Mouse (Mus musculus): ENCODE data around the gene Fxyd2. TPM values are rescaled to one million over a fixed set of nuclear protein-coding genes. Genes with fewer than 3 reads are reported as not detected.

Fxyd2 gene
- polyA plus RNA-seq, 1 experiment, result not detected

DNA sequence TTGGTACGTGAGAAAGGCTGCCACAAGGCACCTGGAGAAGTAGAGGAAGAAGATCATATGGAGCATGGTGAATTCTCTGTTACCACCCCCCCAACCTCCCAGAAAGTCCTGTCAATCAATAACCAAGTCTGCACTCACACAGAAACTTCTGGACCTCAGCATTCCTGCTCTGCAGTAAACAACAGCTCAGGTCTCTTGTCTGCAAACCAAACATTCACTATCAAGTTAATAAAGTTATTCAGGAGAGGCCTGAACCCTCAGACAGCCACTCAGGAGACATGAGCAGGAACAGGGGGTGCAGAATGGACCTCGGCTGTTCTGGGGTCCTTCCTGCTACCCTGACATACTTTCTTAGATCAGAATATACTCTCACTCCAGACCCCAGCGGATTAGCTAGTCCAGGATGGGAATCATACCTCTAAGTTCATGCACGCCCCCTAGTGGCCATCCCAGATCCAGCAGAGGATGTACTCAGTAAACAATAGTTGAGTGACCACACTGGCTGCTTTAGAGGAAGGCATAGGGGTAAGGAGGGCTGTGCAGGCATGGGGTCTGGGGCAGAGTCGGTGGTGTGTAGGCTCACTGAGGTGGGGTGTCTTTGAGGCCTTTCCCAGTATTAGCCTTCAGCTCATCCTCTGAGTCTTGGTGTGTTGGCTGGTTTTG, 14.1 kb downstream of the Fxyd2 start:
- no peak overlapping the region for H3K4me3 ChIP-seq (replicated peaks)
- TF ChIP-seq TAL1 (IDR thresholded peaks at IDR 0.05; ENCODE audit: low read length), result no peak
- no peak for TF ChIP-seq GATA1 (IDR thresholded peaks at IDR 0.05; ENCODE audit: low read length)
- H3K9me3 ChIP-seq (ENCODE audit: control insufficient read depth, low read length), result no peaks in the 10 kb centered on the region
- no peaks in the 10 kb centered on the region for H3K27me3 ChIP-seq (ENCODE audit: control insufficient read depth)
- H3K36me3 ChIP-seq (ENCODE audit: control insufficient read depth), result no peaks in the 10 kb centered on the region
- H3K4me1 ChIP-seq (ENCODE audit: control insufficient read depth), result no peaks in the 10 kb centered on the region

DNA sequence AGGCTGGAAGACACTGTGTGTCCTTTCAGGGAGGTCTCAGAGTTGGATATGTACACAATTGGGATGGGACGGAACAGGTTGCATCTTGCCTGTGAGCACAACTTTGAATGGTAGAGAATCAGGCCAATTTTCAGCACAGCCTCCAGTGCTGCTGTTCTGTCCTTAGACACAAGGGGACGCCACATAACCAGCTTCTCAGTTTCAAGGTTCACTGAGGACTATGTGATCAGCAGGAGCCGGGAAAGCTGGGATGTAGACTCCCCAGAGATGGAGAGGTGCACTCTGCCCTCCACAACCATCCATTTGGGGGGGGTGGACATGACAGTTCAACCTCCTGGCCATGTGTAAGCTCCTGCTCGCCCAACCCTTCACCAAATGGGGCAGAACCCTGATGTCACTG, 16.4 kb downstream of the Fxyd2 start:
- TF ChIP-seq GATA1 (IDR thresholded peaks at IDR 0.05; ENCODE audit: low read length), result no peak
- H3K4me1 ChIP-seq (ENCODE audit: control insufficient read depth), result no peaks in the 10 kb centered on the region
- H3K9me3 ChIP-seq (ENCODE audit: control insufficient read depth, low read length), result no peaks in the 10 kb centered on the region
- no peak overlapping the region for H3K4me3 ChIP-seq (replicated peaks)
- H3K27me3 ChIP-seq (ENCODE audit: control insufficient read depth), result no peaks in the 10 kb centered on the region
- H3K36me3 ChIP-seq (ENCODE audit: control insufficient read depth), result no peaks in the 10 kb centered on the region

DNA sequence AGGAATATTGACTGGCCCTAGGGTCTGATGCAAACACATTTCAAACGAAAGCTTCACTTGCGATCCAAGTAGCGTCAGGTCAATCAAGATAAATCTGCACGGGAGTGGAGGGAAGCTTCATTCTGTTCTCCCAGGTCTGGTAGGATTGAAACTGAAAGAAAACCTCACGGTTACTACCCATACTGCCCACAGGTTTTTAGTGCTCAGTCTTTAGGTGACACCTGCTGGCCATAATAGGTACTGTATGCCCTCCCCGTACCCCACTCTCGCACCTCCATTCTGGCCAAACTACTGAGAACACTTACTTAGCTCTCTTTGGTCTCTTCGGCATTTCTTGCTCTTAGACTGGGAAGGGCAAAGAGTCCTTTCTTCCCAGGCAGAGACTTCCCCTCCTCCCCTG, 17.8 kb downstream of the Fxyd2 start:
- no peaks in the 10 kb centered on the region for H3K4me1 ChIP-seq (ENCODE audit: control insufficient read depth)
- no peaks in the 10 kb centered on the region for H3K27me3 ChIP-seq (ENCODE audit: control insufficient read depth)
- H3K9me3 ChIP-seq (ENCODE audit: control insufficient read depth, low read length), result no peaks in the 10 kb centered on the region
- no peaks in the 10 kb centered on the region for H3K36me3 ChIP-seq (ENCODE audit: control insufficient read depth)
- H3K4me3 ChIP-seq (replicated peaks), result no peak overlapping the region
- TF ChIP-seq TAL1 (IDR thresholded peaks at IDR 0.05; ENCODE audit: low read length) (no peak), GATA1 (IDR thresholded peaks at IDR 0.05; ENCODE audit: low read length) (no peak)

DNA sequence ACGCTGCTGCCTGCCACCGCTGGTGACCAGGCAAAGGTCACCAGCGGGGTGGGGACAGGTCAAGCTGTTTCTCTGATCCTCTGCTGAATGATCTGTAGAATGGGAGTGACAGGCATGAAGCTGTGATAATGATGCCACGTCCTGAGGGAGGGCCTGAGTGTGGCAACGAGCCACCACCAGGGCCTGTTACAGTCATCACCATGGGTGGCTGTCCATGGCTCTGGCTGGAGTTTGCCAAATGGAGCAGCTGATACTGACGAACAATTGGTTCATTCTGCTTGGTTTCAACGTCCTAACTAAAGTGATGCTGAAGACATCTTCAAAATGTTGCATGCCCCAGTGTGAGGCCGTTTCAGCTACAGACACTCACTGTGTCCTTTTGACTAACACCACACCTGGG, 18.8 kb downstream of the Fxyd2 start:
- no peaks in the 10 kb centered on the region for H3K27me3 ChIP-seq (ENCODE audit: control insufficient read depth)
- H3K4me1 ChIP-seq (ENCODE audit: control insufficient read depth), result no peaks in the 10 kb centered on the region
- no peak for TF ChIP-seq GATA1 (IDR thresholded peaks at IDR 0.05; ENCODE audit: low read length)
- TF ChIP-seq TAL1 (IDR thresholded peaks at IDR 0.05; ENCODE audit: low read length), result no peak
- H3K9me3 ChIP-seq (ENCODE audit: control insufficient read depth, low read length), result no peaks in the 10 kb centered on the region
- H3K4me3 ChIP-seq (replicated peaks), result no peak overlapping the region
- H3K36me3 ChIP-seq (ENCODE audit: control insufficient read depth), result no peaks in the 10 kb centered on the region

DNA sequence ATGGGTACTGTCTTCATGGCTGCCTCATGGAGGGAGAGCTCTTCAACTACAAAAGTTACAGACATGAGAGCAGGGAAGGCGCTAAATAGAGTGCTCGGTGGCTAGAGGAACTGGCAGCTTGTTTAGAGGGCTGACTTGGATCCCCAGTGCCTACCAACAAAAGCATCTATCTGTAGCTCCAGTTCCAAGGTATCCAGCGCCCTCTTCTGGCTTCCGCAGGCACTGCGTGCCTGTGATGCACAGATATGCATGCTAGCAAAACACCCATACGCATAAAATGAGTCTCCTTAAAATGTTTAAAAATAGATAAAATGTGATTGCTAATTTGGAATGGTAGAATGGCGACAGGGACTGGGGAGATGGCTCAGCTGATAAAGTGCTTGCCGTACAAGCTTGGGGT, 21.7 kb downstream of the Fxyd2 start:
- H3K27me3 ChIP-seq (ENCODE audit: control insufficient read depth), result no peaks in the 10 kb centered on the region; the same call in 1 of the 2 replicates
- H3K4me1 ChIP-seq (ENCODE audit: control insufficient read depth), result no peaks in the 10 kb centered on the region
- no peaks in the 10 kb centered on the region for H3K9me3 ChIP-seq (ENCODE audit: control insufficient read depth, low read length)
- H3K4me3 ChIP-seq (replicated peaks), result no peak overlapping the region
- H3K36me3 ChIP-seq (ENCODE audit: control insufficient read depth), result no peaks in the 10 kb centered on the region
- no peak for TF ChIP-seq TAL1 (IDR thresholded peaks at IDR 0.05; ENCODE audit: low read length)
- no peak for TF ChIP-seq GATA1 (IDR thresholded peaks at IDR 0.05; ENCODE audit: low read length)

DNA sequence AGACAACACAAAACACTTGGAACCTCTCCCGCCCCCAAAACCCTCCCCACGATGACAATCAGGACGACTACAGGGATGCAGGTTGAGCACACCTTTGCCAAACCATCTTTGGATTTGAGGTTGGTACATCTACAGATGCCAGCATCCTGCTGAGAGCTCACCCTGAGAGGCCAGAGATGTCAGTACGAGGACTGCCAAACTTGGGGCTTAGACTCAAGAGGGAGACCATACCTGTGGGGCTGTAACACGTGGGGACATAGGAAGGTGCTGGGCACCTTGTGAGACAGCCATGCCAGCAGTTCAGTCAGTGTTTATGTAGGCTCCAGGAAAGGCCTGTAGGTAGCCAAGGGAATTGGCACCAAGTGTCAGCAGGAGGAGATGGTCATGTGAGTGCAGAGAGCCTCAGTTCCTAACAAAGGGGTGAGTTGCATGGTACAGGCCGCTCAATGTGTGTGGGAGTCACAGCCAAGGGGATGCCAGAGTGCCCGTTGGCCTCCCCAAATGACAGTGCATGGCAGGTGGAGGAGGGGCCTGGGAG, 23.4 kb downstream of the Fxyd2 start:
- Histone ChIP-seq H3K27me3 (ENCODE audit: control insufficient read depth) (no peaks in the 10 kb centered on the region; the same call in 1 of the 2 replicates), H3K9me3 (ENCODE audit: control insufficient read depth, low read length) (no peaks in the 10 kb centered on the region), H3K4me3 (replicated peaks) (no peak overlapping the region), H3K36me3 (ENCODE audit: control insufficient read depth) (no peaks in the 10 kb centered on the region), H3K4me1 (ENCODE audit: control insufficient read depth) (no peaks in the 10 kb centered on the region)
- no peak for TF ChIP-seq GATA1 (IDR thresholded peaks at IDR 0.05; ENCODE audit: low read length)

DNA sequence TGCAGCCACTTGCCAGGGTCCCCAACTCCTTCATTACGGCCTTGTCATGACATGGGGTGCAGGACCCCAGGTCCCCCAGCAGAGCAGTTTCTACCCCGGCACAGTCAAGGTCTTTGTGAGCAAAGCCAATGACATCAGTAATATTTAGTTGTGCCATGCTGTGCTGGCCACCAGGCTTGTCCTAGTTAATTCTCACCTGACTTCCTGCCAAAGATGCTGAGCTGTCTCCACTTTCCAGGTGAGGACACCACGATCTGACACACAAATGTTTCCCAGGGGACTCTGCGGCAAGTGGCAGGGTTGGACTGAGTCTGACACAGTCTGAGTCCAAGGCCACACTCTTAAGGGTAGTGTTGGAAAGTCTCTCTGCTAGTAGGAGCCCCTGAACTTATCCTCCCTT, 27.0 kb downstream of the Fxyd2 start, which contains the start of gene Dscaml1:
TSS of gene Dscaml1 (plus strand) at position 173 of the 400 bp plus-strand sequence.
- peaks cover 27% of the 10 kb centered on the region for H3K27me3 ChIP-seq (ENCODE audit: control insufficient read depth)
- no peak within 1 kb of the TSS for H3K4me3 ChIP-seq (replicated peaks)
- H3K9me3 ChIP-seq (ENCODE audit: control insufficient read depth, low read length), result no peaks in the 10 kb centered on the region
- no peak for TF ChIP-seq GATA1 (IDR thresholded peaks at IDR 0.05; ENCODE audit: low read length)
- TF ChIP-seq TAL1 (IDR thresholded peaks at IDR 0.05; ENCODE audit: low read length), result no peak
- H3K36me3 ChIP-seq (ENCODE audit: control insufficient read depth), result no peaks in the 10 kb centered on the region
- H3K4me1 ChIP-seq (ENCODE audit: control insufficient read depth), result no peaks in the 10 kb centered on the region

DNA sequence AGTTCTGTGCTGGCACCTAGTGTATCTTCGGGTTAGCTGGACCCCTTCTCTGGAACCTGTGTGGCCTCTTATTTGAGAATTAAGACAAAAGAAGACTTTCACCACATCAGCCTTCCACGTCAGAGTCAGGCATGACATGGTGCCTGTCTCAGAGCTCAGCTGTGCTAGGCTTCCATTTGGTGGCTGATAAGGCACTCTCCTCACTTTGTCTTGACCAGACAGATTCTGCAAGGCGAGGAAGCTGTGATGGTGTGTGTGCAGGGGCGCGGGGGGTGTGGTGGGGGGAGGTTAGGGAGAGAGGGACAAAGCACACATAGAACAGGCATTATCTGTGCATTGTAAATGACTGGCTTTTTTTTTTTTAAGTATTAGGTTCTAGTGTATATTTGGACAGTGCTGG, 29.9 kb downstream of the Fxyd2 start:
- TF ChIP-seq GATA1 (IDR thresholded peaks at IDR 0.05; ENCODE audit: low read length), result no peak
- TF ChIP-seq TAL1 (IDR thresholded peaks at IDR 0.05; ENCODE audit: low read length), result no peak
- Histone ChIP-seq H3K9me3 (ENCODE audit: control insufficient read depth, low read length) (no peaks in the 10 kb centered on the region), H3K4me3 (replicated peaks) (no peak overlapping the region), H3K4me1 (ENCODE audit: control insufficient read depth) (no peaks in the 10 kb centered on the region), H3K27me3 (ENCODE audit: control insufficient read depth) (peaks cover 38% of the 10 kb centered on the region), H3K36me3 (ENCODE audit: control insufficient read depth) (no peaks in the 10 kb centered on the region)

DNA sequence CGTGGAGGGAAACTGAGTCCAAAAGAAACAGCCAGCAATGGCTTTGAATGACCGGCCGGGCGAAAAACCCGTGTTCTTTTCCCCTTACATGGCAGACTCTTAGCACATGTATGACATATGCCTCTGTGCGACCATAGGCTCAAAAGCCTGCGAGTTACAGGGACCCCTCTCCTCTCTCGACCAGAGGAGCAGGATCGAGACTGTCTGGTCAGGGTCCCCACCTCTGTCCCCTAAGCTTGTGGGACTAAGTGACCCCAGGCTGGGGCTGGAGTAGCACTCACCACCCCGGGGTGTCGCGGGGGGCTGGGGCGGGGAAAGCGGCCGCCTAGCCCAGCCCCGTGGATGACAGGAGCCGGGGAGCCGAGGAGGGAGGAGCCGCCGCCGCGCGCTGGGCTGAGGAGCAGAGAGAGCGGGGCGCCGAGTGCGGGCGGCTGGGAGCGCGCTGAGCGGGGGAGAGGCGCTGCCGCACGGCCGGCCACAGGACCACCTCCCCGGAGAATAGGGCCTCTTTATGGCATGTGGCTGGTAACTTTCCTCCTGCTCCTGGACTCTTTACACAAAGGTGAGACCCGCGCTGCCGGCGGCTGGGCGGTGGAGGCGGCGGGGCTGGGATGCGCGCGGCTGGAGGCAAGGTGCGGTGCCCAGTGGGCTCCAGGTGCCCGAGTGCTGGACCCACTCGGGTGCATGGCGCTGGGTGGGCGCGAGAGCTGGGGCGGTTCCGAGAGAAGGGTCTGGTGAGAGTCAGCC, 30.7 kb downstream of the Fxyd2 start:
- no peaks in the 10 kb centered on the region for H3K4me1 ChIP-seq (ENCODE audit: control insufficient read depth)
- TF ChIP-seq TAL1 (IDR thresholded peaks at IDR 0.05; ENCODE audit: low read length), result no peak
- no peak for TF ChIP-seq GATA1 (IDR thresholded peaks at IDR 0.05; ENCODE audit: low read length)
- H3K36me3 ChIP-seq (ENCODE audit: control insufficient read depth), result no peaks in the 10 kb centered on the region
- H3K4me3 ChIP-seq (replicated peaks), result no peak overlapping the region
- no peaks in the 10 kb centered on the region for H3K9me3 ChIP-seq (ENCODE audit: control insufficient read depth, low read length)
- H3K27me3 ChIP-seq (ENCODE audit: control insufficient read depth), result peaks cover 38% of the 10 kb centered on the region

Measured in erythroblast, embryonic 14.5 days (primary cell).